Mouse (Mus musculus) mouse trophoblast stem cell (cell line): ENCODE data around the gene Cmtm8.

Experiments
- in situ Hi-C, 2 experiments: fragments of 300-500 bp; cut with MseI, MboI; formaldehyde crosslinking; loops; 2 replicates in 1 of 2; 3 replicates in 1 of 2; pipeline ENCODE4 v1.15.1; 2025

Gene Cmtm8

DNA sequence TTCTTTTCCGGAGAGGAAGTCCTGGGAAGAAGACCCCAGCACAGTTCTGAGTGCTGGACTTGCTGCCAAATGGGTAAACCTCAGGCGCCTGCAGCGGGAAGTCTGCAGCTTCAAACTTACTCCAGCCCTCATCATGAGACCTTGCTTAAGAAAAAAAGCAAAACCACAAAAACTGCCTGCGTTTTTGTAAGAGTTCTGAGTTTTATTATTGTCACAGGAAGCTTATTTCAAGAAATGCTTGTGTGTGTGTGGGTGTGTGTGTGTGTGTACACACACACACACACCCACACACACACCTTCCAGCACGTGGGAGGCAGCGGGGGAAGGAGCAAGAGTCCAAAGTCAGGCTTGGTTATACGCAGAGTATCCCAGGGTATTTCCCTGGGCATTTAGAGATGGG lies 85.7 kb downstream of the Cmtm8 start:
- in situ Hi-C loops: no loop called here

DNA sequence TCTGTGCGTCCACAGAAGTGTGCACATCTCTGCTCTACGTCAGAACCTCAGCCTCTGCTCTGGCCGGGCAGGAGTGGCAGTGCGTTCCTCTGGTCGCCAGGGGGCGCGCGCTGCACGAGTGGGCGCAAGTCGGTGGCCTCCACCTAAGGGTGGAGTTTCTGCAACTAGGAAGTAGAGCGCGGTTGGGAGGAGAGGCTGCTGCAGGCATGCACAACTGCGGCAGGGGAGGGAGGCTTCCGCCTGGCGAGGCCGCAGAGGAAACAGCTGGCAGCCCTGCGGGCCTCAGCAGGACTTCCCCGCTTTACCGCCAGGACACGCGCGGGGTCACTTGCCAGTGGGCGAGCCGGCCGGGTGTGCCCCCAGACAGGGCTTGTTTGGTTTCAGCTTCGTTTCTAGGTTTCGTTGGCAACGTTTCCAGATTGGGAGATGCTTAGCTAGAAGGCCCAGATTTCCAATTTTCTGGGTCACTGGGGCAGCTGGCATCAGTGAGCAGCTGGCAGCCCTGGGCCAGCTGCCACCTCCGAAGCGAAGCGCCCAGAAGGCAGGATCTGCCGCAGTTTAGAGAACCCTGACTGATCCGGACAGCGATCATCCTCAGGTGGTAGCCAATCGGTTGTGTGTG lies 91.0 kb downstream of the Cmtm8 start:
- in situ Hi-C loops: no loop called here

- in situ Hi-C loops: no loop called here
Observed at GRCm38 (mm10) chr9:114752311-114752710, 91.6 kb downstream of the Cmtm8 start.

DNA sequence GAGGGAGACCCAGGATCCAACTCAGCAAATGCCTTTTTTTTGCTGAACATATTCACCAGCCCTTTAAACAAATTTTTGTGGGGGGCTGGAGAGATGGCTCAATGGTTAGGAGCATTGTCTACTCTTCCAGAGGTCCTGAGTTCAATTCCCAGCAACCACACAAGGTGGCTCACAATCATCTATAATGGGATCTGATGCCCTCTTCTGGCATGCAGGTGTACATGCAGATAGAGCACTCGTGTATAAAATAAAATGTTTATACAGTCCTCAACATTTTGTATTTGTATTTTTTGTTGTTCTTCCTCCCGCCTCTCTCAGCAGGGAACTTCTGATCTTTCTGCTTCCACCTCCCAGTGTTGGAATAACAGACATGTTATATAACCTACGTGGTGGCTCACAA lies 92.4 kb downstream of the Cmtm8 start:
- in situ Hi-C loops: no loop called here

- in situ Hi-C loops: no loop called here
Observed at GRCm38 (mm10) chr9:114747466-114747865, 96.5 kb downstream of the Cmtm8 start.

DNA sequence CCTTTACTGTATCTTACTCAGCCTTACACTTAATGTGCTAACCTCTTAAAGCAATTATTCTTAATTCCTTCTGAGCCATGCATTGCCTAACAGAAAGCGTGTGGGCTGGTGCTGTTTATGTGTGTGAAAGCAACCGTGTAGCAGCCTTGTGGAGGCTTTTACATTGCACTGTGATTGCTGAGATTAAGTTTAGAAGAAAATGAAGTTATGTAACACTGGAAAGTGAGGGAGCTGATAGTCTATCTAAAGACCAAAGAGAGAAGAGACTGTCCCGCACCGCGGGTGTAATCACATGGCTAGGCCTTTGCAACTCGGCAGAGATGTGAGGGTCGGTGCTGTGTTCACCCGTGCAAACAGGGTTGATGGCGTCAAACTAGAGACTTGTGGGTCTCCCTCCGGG lies 96.9 kb downstream of the Cmtm8 start:
- in situ Hi-C loops: no loop called here

GRCm38 (mm10) chr9:114745654-114746053 lies 98.3 kb downstream of the Cmtm8 start:
- in situ Hi-C loops: no loop called here

GRCm38 (mm10) chr9:114745163-114745562 lies 98.8 kb downstream of the Cmtm8 start:
- in situ Hi-C loops: no loop called here

GRCm38 (mm10) chr9:114742731-114743130 lies 101.2 kb downstream of the Cmtm8 start:
- in situ Hi-C loops: no loop called here

- in situ Hi-C loops: no loop called here
Observed at GRCm38 (mm10) chr9:114740336-114740735, 103.6 kb downstream of the Cmtm8 start.
